Mouse (Mus musculus) bone marrow macrophage, adult 2 months (primary cell): ENCODE data around the gene Gm47791.

Source experiments
- CTCF ChIP-seq: IDR thresholded peaks from 2 replicates; pipeline ENCODE4 v1.5.1; 2012; ENCODE audit warnings: low read depth, mild to moderate bottlenecking, low read length, moderate library complexity
- POLR2A ChIP-seq: IDR thresholded peaks from 2 replicates; pipeline ENCODE4 v1.6.1; 2012; ENCODE audit warnings: mild to moderate bottlenecking, low read depth, low read length, borderline replicate concordance

DNA sequence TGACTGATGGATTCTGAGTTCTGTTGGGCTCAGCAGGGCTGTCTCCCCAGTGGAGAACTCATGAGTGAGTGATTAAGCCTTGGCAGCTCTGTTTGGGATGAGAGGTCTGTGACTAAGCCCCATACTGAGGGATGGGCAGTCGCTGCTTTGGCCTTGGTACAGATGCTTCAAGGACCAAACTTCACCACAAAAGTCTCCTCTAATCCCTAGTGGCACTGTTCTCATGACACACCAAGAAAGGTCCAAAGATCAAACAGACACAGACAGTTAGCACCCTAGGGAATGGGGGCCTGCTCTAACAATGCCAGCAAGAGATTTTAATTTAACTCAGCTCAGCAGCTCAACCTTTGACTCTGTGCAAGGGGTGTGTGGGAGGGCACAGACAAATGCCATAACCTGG is 40.7 kb upstream of the Gm47791 start:
- TF ChIP-seq CTCF (no peak), POLR2A (no peak)
